Mouse (Mus musculus) heart, adult 8-10 months (tissue): Measurements from ENCODE around the gene Nfatc3. TPM values are rescaled to one million over a fixed set of nuclear protein-coding genes. Genes with fewer than 3 reads are reported as not detected.

Experiments used
- DNase-seq: peaks from one replicate; pipeline ENCODE4 v3.0.0; 2022; ENCODE audit warnings: low spot score
- total RNA-seq, 4 experiments: library from RNA; stranded (reverse); gene quantifications; 2 replicates each; pipeline ENCODE4 v1.2.4; 2022

The Nfatc3 gene
- total RNA-seq, 4 experiments from 2014 or later = 14.1 to 19.5 (median 18.0) TPM

DNA sequence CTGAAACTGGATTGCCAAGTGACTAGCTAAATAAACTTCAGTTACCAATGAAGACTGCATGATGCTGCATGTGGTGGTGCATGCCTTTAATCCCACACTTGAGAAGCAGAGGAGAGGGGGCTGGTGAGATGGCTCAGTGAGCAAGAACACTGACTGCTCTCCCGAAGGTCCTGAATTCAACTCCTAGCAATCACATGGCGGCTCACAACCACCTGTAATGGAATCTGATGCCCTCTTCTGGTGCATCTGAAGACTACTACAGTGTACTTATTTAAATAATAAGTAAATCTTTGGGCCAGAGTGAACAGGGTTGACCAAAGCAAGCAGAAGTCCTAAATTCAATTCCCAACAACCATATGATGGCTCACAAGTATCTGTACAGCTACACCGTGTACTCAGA lies 64.8 kb downstream of the Nfatc3 start:
- no peak for DNase-seq

DNA sequence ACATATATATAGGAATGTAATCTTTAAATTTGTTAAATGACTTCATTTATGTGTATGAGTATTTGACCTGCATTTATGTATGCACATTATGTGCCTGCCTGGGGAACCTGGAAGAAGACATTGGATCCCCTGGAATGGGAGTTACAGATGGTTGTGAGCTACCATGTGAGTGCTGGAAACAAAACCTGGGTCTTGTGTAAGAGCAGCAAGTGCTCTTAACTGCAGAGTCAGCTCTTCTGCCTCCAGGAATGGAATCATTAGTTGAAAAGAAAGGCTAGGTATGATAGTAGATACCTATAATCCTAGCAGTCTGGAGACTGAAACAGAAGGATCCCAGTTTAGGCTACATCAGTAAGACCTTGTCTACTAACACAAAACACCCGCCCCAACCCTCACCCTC lies 67.4 kb downstream of the Nfatc3 start:
- no peak for DNase-seq

DNA sequence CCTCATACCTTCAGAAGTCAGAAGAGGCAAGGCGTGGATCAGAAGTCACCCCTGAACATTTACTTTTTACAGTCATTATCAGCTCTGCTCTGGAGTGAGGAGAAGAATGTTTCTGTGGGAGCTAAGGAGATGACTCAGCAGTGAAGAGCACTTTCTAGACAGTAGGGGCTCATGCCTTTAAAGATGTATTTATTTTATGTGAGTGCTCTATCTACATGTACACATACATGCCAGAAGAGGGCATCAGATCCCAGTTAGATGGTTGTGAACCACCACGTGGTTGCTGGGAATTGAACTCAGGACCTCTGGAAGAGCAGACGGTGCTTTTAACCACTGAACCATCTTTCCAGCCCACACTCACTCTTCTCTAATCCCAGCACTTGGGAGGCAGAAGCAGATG lies 68.4 kb downstream of the Nfatc3 start:
- DNase-seq = no peak

DNA sequence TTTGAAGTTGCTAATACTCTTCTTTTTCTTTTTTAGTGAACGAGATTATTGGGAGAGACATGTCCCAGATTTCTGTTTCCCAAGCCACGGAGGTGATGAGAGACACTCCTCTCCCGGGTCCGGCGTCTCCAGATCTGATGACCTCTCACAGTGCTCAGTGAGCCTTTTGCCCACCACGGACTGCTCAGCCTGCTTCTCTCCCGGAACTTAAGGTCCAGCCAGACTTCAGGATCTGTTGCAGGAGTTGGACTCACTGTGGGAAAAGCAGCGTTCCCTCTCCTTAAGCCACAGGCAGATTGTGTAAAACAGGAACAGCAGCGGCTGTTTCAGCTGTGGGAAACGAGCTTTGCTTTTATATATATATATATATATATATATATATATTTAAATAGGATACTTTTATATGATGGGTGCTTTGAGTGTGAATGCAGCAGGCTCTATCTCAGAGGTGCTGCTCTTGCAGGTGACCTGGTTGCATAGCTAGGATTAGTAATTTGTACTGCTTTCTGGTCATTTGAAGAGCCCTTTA lies 69.3 kb downstream of the Nfatc3 start:
- DNase-seq = no peak

DNA sequence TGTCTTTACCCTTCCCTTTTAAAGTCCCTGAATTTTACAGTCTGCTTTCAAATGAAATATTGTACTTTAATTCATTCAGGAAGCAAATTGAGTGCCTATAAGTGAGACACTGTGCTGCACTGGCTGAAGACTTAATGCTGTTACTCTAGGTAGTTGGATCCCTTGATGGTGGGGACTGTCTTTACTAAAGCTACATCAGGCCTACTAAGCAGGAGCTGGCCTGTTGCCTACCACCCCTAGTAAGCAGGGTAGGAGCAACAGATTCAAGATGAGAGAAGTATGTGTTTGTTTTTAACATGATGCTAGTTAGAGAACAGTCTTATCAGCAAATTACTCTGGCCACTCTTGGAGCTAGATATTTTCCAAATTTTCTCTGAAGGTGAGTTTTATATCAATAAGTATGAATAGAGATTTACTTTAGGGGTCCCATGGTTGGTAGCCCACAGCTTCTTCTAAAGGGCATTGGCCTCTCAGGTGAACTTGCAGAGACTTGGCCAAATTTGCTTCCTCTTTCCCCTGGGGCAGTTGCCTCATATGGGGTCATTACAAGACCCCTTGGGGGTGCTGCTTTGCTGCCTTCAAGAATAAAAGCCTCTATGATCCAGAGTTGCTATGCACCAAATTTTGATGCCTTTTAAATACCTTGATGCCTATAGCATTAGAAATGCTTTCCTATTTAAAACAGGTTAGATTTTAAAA lies 70.7 kb downstream of the Nfatc3 start:
- peak; percentile 20 for DNase-seq

DNA sequence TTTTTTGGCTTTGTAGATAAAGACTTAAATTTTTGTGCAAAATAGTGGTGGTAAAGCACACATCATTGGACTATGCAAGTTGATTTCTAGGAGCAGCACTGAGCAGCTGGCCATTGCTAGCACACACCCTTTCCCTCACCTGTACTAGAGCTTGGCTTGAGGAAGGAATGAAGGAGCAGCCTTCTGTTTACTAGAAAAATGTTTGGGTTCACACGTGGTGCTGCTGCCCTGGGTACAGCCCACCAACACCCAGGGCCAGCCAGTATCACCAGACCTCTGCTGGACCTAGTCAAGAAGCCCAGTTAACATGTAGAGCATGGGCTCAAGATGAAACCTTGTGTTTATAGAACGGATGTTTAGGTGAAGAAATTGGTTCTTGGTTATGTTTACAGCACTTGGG lies 71.4 kb downstream of the Nfatc3 start:
- no peak for DNase-seq

DNA sequence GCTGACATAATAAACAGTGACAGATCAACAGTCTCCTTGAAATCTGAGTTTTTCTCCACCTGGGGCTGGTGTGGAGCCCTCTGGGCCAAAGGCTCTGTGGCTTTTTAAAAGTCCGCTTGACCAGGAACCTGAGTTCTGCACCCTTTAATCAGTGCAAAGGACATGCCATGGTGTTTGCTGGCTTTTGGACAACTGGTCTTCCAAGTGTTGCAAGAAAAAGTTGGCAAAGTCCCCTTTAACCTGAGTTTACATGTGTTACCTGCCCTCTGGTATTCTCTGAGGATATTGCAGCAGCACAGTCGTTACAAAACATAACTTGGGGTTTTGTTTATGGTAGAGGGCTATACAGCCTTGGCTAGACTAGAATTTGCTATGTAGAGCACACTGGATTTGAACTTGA lies 71.9 kb downstream of the Nfatc3 start:
- DNase-seq = no peak

DNA sequence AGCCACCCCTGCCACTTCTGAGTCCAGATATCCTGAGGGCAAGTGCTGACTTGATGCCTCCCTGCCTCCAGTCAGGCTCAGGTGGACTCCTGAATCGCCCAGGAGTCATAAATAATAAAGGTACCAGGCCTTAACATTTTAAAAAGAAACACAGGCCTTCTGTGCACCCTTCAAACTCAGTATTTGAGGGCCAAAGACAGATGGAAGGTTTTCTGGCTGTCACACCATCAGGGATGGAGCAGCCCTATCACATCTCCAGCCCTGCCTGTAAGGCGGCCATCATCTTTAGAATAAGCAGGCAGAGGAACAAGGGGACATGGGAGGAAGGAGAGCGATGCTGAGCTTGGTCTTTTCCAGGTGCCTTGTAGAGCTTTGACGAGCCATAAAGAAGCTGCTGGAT lies 72.4 kb downstream of the Nfatc3 start:
- DNase-seq = no peak

DNA sequence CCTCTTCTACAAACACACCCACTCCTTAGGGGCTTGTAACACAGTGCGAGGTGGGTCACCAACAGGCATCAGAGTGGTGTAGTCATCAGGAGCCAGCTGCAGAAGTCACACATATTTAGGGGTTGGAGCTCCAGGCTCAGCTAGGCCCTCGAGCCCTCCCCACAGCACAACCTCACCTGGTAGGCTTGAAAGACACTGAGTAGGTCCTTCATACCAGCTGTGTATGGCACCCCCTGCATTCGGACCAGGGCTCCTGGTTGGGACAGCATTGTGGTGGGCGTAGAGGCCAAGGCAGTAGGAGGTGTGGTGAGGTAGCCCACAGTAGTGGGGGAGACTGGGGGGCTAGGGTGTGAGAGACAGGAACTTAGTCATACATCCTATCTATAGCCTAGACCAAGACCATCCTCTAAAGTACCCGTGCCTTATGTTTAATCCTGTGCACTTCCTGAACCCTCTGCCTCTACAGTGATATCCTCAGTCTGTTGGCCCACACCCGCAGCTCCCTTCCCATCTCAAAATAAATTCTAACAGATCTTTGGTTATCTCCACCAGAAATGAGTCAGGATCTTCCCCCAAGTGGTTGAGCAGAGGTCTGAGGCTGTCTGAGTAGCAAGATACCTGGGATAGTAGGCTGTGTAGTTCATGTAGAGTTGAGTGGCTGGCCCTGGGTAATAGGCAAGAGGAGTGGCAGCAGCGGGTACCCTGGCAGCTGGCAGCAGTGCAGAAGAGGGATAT lies 73.0 kb downstream of the Nfatc3 start:
- DNase-seq = no peak

DNA sequence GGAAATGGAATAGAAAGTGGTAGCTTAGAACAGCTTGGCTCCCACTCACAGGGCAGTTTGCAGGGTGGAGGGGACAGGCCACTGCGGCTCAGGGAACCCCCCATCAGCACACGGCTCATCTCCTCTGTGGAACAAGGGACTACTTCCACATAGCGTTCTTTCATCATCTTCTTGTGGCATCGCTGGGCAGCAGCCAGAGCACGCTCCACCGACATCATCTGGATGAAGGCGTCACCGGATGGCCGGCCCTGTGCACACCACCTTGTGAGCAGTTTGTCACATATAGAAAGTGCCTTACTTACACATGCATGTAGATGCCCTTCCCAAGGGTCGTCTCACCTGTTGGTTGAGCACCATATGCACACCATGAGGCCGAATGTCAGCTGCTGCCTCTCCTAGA lies 73.7 kb downstream of the Nfatc3 start:
- DNase-seq = no peak

DNA sequence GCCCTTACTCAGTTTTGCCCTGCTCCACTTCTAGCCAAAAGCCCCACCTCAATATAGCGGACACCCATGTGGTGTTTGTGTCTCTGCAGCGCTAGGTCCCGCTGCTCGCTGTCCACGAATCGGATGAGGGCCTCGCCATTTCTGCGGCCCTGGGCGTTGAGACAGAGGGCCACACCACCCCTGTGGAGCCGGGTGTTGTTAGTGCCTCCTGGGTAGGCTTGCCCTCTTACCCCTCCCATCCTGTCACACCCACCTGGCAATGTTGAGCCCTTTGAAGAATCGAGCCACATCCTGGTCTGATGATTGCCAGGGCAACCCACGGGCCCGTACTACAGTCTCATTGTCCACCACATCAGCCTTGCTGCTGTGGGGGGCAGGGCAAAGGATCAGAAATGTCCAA lies 74.9 kb downstream of the Nfatc3 start:
- no peak for DNase-seq

DNA sequence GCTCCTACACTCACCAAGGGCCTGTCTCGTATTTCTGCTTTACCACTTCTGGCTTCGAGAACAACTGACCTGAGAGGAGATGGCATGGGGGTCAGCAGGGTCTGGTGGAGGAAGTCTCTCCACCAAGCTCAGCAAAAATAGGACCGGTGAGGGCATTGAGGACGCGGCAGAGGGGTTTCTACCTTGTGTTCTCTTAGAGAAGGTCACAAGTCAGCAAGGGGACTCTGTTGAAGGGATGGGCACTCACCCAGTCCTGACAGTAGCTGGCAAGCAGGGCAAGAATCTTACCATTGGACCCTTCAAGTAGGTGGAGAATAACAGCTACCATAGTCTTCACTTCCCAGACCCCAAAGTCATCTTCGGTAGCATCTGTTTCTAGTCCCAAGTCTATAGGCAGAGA lies 75.3 kb downstream of the Nfatc3 start:
- DNase-seq = no peak

DNA sequence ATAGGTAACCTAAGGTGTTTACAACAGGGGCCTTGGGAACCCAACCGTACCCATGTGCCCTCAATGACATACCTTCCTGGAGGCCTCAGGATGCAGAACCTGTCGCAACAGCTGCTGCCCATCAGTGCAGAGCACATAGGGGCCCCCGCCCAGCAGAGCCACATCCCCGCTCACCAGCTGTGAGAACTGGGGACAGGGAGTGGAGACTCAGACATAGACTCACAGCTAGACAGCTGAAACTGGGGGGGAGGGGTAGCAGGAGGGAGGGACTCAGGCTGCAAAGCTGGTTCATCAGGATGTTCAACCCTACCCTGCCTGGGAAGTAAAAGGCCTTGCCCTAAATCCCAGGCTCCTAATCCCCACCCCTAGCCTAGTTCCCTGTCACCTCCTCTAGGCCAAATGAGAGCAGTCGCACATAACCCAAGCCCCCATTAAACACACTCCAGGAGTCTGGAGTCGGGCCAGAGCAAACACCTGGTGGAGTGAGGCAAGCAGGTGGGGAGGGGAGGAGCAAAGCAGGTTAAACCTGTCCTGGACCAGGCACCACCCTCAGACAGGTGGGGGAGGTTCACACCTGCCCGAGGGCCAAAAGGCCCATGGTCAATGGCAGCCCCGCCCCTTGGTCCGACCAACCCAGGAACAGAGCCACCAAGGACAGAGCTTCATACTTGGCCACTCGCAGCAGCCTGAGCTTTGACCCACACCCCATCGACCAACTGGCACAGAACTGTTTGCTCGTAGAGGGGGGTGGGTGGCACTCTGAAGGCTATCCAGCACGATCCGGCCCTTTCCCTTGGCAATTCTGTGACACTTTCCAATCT lies 76.3 kb downstream of the Nfatc3 start:
- DNase-seq = no peak

DNA sequence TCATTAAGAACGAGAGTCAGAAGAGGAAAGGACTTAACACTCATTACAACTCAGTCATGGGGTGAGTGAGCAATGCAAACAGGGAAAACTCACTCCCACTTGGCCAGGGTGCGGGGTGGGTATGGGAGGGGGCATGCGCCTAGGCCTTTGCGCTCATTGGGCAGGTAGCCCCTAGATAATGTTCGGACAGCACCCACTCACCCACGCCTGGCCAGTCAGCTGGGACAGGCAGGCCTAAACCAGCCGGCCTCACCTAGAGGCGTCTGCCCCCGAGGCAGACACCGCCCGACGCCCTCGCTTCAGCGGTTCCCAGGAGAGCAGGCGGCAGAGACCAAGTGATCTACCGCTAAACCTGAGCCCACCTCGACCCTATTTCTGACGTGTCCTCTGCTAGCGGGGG lies 77.0 kb downstream of the Nfatc3 start:
- DNase-seq = no peak

DNA sequence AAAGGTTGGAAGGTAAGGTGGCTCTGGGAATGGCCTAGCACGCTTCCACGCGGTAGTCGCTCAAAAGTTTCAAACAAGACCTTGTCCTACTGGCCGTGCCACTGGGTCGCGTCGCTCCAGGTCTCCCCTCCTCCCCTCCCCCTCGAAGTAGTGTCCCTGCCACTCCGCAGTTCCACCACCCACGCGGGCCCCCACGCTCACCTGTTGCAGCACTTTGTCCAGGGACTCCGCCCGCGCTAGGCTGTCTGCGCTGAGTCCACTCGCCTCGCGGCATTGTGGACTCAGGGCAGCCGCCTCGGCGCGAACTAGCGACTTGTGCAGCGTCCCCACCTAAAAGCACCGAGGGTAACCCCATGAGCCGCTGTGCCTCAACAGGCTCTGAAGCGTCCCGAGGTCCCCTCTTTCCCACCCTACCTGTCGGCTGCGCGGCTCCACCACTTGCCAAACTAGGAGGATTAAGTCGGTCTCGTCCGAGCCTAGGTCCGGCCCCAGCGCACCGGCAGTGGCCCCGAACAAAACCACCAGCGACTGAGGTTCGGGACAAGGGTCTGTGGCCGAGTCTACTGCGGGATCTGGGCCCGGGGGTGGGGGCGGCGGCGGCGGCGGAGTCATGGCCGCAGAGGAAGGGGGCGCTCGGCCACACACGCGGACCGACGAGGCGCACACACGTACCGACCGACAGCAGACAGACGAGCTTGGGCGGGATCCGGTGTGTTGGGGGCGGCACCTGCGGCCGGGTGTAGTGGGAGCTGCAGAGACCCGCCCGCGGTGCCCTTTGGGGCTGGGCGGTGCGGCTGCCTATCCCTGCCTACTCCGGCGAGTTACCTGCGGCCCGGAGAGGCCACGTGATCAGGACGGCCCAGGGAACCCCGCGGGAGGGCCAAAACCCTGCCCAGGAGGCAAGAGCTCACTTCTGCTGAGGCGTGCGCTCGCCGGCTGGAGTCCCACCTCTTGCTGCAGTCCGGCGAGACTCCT lies 77.8 kb downstream of the Nfatc3 start, which contains the start of gene Esrp2:
Gene Esrp2, minus strand, starts transcription at position 819 of the 975 bp plus-strand sequence.
- no peak for DNase-seq

DNA sequence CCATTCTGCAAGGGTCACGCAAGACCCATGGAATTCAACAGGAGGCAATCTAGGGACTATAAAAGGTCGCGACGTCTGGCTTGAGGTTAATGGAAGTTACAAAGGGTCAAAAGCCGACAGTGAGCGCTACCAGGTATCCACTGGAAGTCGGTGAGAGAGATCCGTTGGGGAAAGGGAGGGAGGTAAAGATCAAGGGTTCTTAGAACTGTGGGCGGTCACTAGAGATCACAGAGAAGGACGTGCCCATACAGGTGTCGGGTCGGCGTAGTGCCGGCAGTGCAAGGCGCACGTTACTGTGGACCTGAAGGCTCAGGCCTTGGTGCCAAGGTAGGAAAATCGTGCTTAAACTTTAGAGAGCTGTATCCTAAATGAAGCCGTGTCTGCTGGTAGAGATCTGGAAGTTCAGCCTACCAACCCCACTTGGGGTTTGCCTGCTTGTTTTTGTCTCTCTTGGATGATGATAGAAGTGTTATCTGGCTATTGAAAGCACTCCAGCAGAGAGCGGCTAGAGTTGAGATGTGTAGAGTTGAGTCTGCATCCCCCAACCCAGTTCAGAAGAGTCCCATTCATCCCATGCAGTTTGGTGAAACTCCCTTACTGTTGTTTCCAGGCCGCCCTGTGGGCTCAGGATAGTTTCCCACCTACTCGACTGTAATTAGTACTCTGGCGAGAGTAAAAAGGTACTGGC lies 78.7 kb downstream of the Nfatc3 start:
- DNase-seq = no peak

DNA sequence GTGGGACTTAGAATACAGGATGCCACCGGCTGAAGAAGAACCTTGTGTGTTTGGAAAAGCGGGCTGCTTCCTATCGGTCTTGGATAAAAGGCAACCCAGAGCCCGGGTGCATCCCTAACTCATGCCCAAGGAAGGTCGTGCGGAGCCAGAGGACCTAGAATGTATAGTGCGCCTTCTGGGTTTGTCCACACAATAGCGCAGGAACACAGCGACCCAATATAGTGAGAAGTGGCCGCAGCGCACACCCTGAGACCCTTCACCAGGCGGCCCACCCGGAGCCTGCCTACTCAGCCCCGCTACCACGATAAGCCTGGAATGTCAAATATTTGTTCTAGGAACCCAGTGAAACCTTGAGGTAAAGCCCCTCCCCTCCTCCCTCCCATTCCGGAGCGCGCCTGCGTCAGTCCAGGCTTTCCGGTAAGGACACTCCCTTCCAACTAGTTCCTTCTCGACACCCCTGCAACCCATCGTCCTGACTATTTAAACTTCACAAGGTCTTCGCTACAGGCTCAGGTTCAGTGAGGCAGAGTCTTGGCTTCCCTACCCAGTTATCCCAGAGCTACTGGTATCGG lies 79.4 kb downstream of the Nfatc3 start:
- peak; percentile 74 for DNase-seq

DNA sequence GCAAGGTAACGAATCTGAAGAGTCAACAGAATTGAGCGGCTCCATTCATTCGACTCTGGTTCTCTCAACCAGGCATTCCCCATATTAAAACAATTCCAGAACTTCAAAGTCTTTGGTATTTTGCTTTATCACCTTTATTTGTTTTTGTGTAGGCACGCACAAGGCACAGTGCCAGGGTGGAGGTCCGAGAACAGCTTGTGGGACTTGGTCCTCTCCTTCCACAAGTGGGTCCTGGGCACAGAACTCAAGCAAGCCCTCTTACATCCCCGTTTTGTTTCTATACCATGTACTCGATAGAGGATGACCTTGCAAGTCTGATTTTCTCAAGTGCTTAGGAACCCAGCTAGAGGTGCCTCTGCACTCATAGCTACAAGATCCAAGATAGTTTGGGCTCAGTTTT lies 80.0 kb downstream of the Nfatc3 start:
- DNase-seq = no peak

DNA sequence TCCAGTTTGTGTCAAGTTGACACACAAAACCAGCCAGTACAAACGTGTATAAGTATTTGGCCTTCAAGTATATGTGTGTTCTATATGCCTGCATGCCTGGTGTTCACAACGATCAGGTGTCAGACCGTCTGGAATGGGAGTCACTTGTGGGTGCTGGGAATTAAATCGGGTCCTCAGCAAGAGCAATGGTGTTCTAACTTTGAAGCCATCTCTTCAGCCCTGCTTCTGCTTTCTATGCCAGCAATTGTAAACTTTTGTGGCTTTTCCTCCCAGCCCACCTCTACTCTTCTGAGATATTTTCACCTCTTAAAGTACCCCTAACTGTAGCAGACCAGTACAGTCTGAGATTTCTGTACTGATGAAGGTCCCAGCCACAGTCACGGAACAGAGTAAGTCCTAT lies 81.6 kb downstream of the Nfatc3 start:
- DNase-seq = no peak

DNA sequence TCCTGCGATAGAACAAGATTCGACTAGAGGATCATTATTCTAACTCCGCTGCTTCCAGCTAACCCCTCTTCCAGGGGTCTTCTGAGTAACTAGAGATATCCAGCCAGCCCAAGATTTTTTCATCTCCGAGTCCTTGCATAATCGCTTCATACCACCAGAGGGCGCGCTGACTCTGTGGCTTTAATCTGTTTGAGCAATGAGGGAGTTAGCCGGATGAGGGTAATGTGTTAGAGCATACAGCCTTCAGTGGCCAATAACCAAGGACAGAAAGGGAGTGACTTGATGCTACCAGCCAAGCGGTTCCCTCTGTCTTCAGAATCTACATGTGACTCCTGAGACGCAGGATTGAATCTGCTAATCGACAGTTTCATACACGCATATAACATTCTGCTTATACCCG lies 82.1 kb downstream of the Nfatc3 start:
- DNase-seq = peak; percentile 82
